8 mouse cellular contexts compared by ENCODE assay signal in genomic region chr12:4841392-4841887, GRCm38 (mm10). TPM values are rescaled to one million over a fixed set of nuclear protein-coding genes. Genes with fewer than 3 reads are reported as not detected.
A peak's percentile ranks its signal among the peaks of the same experiment; 100 is the strongest.
DNase-seq lines count a peak whose midpoint lies in the region; ATAC-seq and TF ChIP-seq lines count a peak whose summit lies in the region.

Fkbp1b (minus strand) TSS chr12:4841591.

- H3K9ac ChIP-seq in embryonic facial prominence, embryonic 14.5 days (ENCODE audit: low read depth, low read length), result peak within 1 kb of the TSS; percentile 74
- H3K9ac ChIP-seq in heart, embryonic 16.5 days (ENCODE audit: low read length), result peak within 1 kb of the TSS; percentile 76
- H3K9ac ChIP-seq in neural tube, embryonic 15.5 days (replicated peaks), result peak within 1 kb of the TSS; percentile 76

- H3K36me3 ChIP-seq in embryonic facial prominence, embryonic 14.5 days (ENCODE audit: control insufficient read depth, insufficient read depth, low read length), result no peaks in the 10 kb centered on the region
- H3K36me3 ChIP-seq in heart, embryonic 16.5 days (ENCODE audit: control insufficient read depth, insufficient read depth), result no peaks in the 10 kb centered on the region
- H3K36me3 ChIP-seq in neural tube, embryonic 15.5 days, result no peaks in the 10 kb centered on the region

- H3K27me3 ChIP-seq in embryonic facial prominence, embryonic 14.5 days (replicated peaks; ENCODE audit: control insufficient read depth, insufficient read depth, low read length), result no peaks in the 10 kb centered on the region
- no peaks in the 10 kb centered on the region; the same call in 1 of the 2 replicates for H3K27me3 ChIP-seq in heart, embryonic 16.5 days (ENCODE audit: control insufficient read depth, insufficient read depth, low read length)
- H3K27me3 ChIP-seq in neural tube, embryonic 15.5 days (replicated peaks), result peaks cover 10% of the 10 kb centered on the region; the same call in 1 of the 2 replicates

- H3K9me3 ChIP-seq in embryonic facial prominence, embryonic 14.5 days (ENCODE audit: control insufficient read depth, low read length), result no peaks in the 10 kb centered on the region
- H3K9me3 ChIP-seq in heart, embryonic 16.5 days (replicated peaks; ENCODE audit: control insufficient read depth, low read length), result no peaks in the 10 kb centered on the region
- H3K9me3 ChIP-seq in neural tube, embryonic 15.5 days (replicated peaks), result no peaks in the 10 kb centered on the region

- 0 out of 2 replicates have a peak within 1 kb of the TSS, but pooled peaks have one; percentile 6 for H3K27ac ChIP-seq in embryonic facial prominence, embryonic 14.5 days (replicated peaks; ENCODE audit: low read depth, low read length)
- H3K27ac ChIP-seq in heart, embryonic 16.5 days (ENCODE audit: low read length), result no peak within 1 kb of the TSS
- H3K27ac ChIP-seq in neural tube, embryonic 15.5 days (replicated peaks), result no peak within 1 kb of the TSS; the same call in 1 of the 2 replicates

- peaks cover 5% of the 10 kb centered on the region; the same call in 1 of the 2 replicates for H3K4me1 ChIP-seq in embryonic facial prominence, embryonic 14.5 days (ENCODE audit: control insufficient read depth, insufficient read depth, low read length)
- peaks cover 16% of the 10 kb centered on the region for H3K4me1 ChIP-seq in heart, embryonic 16.5 days (ENCODE audit: control insufficient read depth, insufficient read depth, low read length)
- no peaks in the 10 kb centered on the region for H3K4me1 ChIP-seq in lung, adult 2 months (ENCODE audit: control insufficient read depth, insufficient read depth, low read length)
- peaks cover 29% of the 10 kb centered on the region for H3K4me1 ChIP-seq in neural tube, embryonic 15.5 days

- TF ChIP-seq CTCF in lung, adult 2 months (IDR thresholded peaks at IDR 0.05; ENCODE audit: insufficient read depth, low read length), result no peak

- H3K4me2 ChIP-seq in embryonic facial prominence, embryonic 14.5 days (ENCODE audit: low read depth, low read length), result peak within 1 kb of the TSS; percentile 89
- H3K4me2 ChIP-seq in heart, embryonic 16.5 days (ENCODE audit: low read depth, low read length), result peak within 1 kb of the TSS; percentile 80
- peak within 1 kb of the TSS; percentile 90 for H3K4me2 ChIP-seq in neural tube, embryonic 15.5 days

- peak; percentile 80 for ATAC-seq in embryonic facial prominence, embryonic 14.5 days (ENCODE audit: low read depth)
- ATAC-seq in heart, embryonic 16.5 days (replicated peaks; ENCODE audit: extremely low read depth, insufficient read depth, low FRiP score), result peak; percentile 53
- ATAC-seq in neural tube, embryonic 15.5 days (ENCODE audit: low FRiP score), result peak; percentile 56

- DNase-seq in CD8-positive naive resting alpha-beta T cell, adult 2 months (ENCODE audit: low read depth in 2 of 2, low spot score in 2 of 2), result peak; percentile 19 to 21
- DNase-seq in adrenal gland, postnatal 25 days, result peak; percentile 52
- peak; percentile 69 for DNase-seq in embryonic facial prominence, embryonic 14.5 days (ENCODE audit: low spot score)
- peak; percentile 52 to 76 for DNase-seq in kidney, postnatal 36 days
- DNase-seq in lung, adult 2 months, result peak; percentile 51
- peak; percentile 25 for DNase-seq in urinary bladder, postnatal 25 days (ENCODE audit: low spot score)

- TF ChIP-seq POLR2A in lung, adult 2 months (IDR thresholded peaks at IDR 0.05; ENCODE audit: borderline replicate concordance, extremely low read depth, low read depth, low read length), result no peak

- WGBS in embryonic facial prominence, embryonic 14.5 days, result under 1% methylated on average over 16 of the region's 37 CpGs
- WGBS in heart, embryonic 16.5 days, result 1% methylated on average over 37 of the region's 37 CpGs
- WGBS in lung, adult 2 months, result under 1% methylated on average over 36 of the region's 37 CpGs
- WGBS in neural tube, embryonic 15.5 days, result under 1% methylated on average over 30 of the region's 37 CpGs

- peak within 1 kb of the TSS; percentile 79 for H3K4me3 ChIP-seq in embryonic facial prominence, embryonic 14.5 days (ENCODE audit: low read depth, low read length)
- H3K4me3 ChIP-seq in heart, embryonic 16.5 days (ENCODE audit: low read length), result peak within 1 kb of the TSS; percentile 73
- peak within 1 kb of the TSS; percentile 65 for H3K4me3 ChIP-seq in lung, adult 2 months (replicated peaks; ENCODE audit: extremely low read depth, low read depth, low read length)
- H3K4me3 ChIP-seq in neural tube, embryonic 15.5 days (replicated peaks), result peak within 1 kb of the TSS; percentile 67

RNA-seq across cellular contexts. Expression of gene Fkbp1b, which starts in this region (rescaled TPM):
- total RNA-seq in adrenal gland, postnatal 25 days (2021), result 5.6 and 7.2 TPM in 2 replicates
- polyA plus RNA-seq in embryonic facial prominence, embryonic 14.5 days (2014; fragmentation: Nextera tagmentation; extraction: Ambion mirVana), result 33.4 and 38.0 TPM in 2 replicates
- 8.7 and 13.2 TPM in 2 replicates for polyA plus RNA-seq in heart, embryonic 16.5 days (2015; fragmentation: Nextera tagmentation; extraction: Ambion mirVana)
- polyA plus RNA-seq in lung, adult 2 months (2012; rRNA removed), result 11.3 and 14.4 TPM in 2 replicates
- polyA plus RNA-seq in neural tube, embryonic 15.5 days (2015; fragmentation: Nextera tagmentation; extraction: Ambion mirVana), result 77.9 and 98.3 TPM in 2 replicates
